14 mouse cellular contexts compared by ENCODE assay signal in the genomic region with DNA sequence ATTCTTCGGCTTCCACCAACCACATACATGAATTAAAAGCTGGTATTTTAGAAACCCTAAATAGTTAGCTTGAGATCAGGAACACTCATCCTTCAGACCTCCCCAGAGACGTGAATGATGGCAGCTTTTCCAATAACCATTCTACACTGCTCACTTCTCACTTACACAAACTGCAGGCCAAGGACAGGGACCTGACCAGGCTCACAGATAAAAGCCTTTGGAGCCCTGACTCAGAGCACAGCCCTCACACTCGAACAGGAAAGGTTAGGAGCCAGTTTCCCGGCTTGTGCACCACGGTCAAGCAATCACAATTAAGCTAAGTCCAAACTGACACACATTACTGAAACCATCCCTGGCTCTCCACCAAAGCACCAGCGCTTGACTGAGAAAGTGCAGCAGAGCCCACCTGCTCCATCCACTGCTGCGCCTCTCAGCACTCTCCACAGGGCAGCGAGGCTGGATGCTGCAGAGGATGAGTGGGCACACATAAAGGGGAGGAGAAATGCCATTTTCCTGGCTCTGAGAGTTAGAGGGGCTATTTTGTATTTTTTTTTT.
"Had no signal": no experiment of that assay in that cellular context is flagged by ENCODE, and none has a peak within 500 bp of the region (broad histone marks: within the 10 kb centered on the region; RNA-seq: fewer than 3 reads in every experiment).

No protein-coding gene starts in this region.

- H3K27me3 ChIP-seq: neural tube, embryonic 12.5 days had no signal

- H3K4me2 ChIP-seq: liver, embryonic 11.5 days; lung, embryonic 14.5 days; neural tube, embryonic 12.5 days had no signal

- H3K4me3 ChIP-seq: layer of hippocampus, adult 2 months; limb, embryonic 10.5 days; midbrain, embryonic 10.5 days; neural tube, embryonic 12.5 days had no signal

- DNase-seq: kidney, postnatal 10 days; kidney, postnatal 4 days; lung, embryonic 14.5 days; lung, postnatal 10 days; lung, postnatal 4 days; midbrain, embryonic 14.5 days; spleen, adult 18-20 months; thymus, adult 18-20 months; thymus, postnatal 14 days had no signal

- H3K9me3 ChIP-seq: limb, embryonic 10.5 days; midbrain, embryonic 10.5 days; neural tube, embryonic 12.5 days had no signal

- H3K4me1 ChIP-seq: limb, embryonic 10.5 days; midbrain, embryonic 10.5 days; neural tube, embryonic 12.5 days had no signal

- H3K27ac ChIP-seq: layer of hippocampus, adult 2 months; limb, embryonic 10.5 days; midbrain, embryonic 10.5 days; neural tube, embryonic 12.5 days had no signal

- H3K9ac ChIP-seq: lung, embryonic 14.5 days; neural tube, embryonic 12.5 days had no signal
